Mouse (Mus musculus) embryonic facial prominence, embryonic 12.5 days (tissue): ENCODE data around the gene Gm3476. TPM values are rescaled to one million over a fixed set of nuclear protein-coding genes. Genes with fewer than 3 reads are reported as not detected.
"Not testable (repeated sequence)": the region's sequence is repeated elsewhere in the genome, so short reads cannot be mapped to it uniquely, and the experiment has no call there.

Experiments
- ATAC-seq: fragments of 200-750 bp; cut with Nextera tagmentation; 2 replicates; pipeline ENCODE4 v1.8.0; 2017; ENCODE audit not compliant: insufficient number of reproducible peaks, insufficient read depth, low FRiP score, low TSS enrichment
- H3K27ac ChIP-seq: fragments of 300-500 bp; sonication (generic); 2 replicates; pipeline ENCODE4 v1.5.1; 2016; ENCODE audit warnings: mild to moderate bottlenecking
- H3K27me3 ChIP-seq: fragments of 300-500 bp; sonication (generic); 2 replicates; pipeline ENCODE4 v1.6.1; 2016; ENCODE audit warnings: mild to moderate bottlenecking, moderate library complexity
- H3K36me3 ChIP-seq: fragments of 300-500 bp; sonication (generic); 2 replicates; pipeline ENCODE4 v1.6.1; 2016; ENCODE audit warnings: mild to moderate bottlenecking
- H3K4me1 ChIP-seq: fragments of 300-500 bp; sonication (generic); 2 replicates; pipeline ENCODE4 v1.6.1; 2016
- H3K4me2 ChIP-seq: fragments of 300-500 bp; sonication (generic); replicated peaks from 2 replicates; pipeline ENCODE4 v1.6.1; 2016; ENCODE audit warnings: mild to moderate bottlenecking, moderate library complexity
- H3K4me3 ChIP-seq: fragments of 300-500 bp; sonication (generic); 2 replicates; pipeline ENCODE4 v1.5.1; 2016; ENCODE audit warnings: mild to moderate bottlenecking
- H3K9ac ChIP-seq: fragments of 300-500 bp; sonication (generic); 2 replicates; pipeline ENCODE4 v1.6.1; 2016; ENCODE audit warnings: mild to moderate bottlenecking, moderate library complexity
- H3K9me3 ChIP-seq: fragments of 300-500 bp; sonication (generic); 2 replicates; pipeline ENCODE4 v1.6.1; 2016; ENCODE audit warnings: mild to moderate bottlenecking, moderate library complexity
- WGBS: fragments of 180-500 bp; shearing (Covaris S2); methylation state at CpG from one replicate; pipeline ENCODE4 v1.1.7; 2016; 5-methylcytosine and 5-hydroxymethylcytosine counted together
- polyA plus RNA-seq: library from polyadenylated mRNA; unstranded; fragments of >200 nt; fragmentation: Nextera tagmentation; extraction: Ambion mirVana; gene quantifications from 2 replicates; pipeline ENCODE4 v1.2.1, GENCODE M21; 2016

Gm3476 gene
- not detected in 2 replicates for polyA plus RNA-seq

DNA sequence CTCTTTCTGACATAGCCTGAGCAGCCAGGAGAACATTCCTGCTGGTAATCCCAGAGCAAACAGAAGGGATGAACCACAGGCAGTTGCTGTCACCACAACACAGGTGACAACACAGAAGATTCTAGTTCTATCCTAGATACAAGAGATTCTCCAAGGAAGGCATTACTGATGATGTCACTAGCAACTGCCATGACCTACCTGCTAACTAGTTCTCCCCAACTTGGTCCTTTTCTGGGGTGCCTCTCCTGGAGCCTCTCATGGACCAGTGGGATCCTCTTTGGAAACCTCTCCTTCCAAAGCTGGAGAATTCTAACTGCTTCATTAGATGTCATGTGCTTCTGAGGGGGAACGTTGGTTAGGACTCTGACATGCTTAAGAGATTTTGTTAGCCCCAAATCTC lies at the start of gene Gm3476:
Gene Gm3476 (minus strand): TSS at position 101 of the 400 bp plus-strand sequence.
- H3K36me3 ChIP-seq, H3K27me3 ChIP-seq, H3K4me1 ChIP-seq, H3K4me3 ChIP-seq, H3K9ac ChIP-seq, H3K4me2 ChIP-seq, ATAC-seq, H3K27ac ChIP-seq, H3K9me3 ChIP-seq: not testable (repeated sequence)
- WGBS, result no CpG with 5 or more reads among the region's 1 CpGs

GRCm38 (mm10) chr14:6163538-6163937 lies 37.9 kb upstream of the Gm3476 start:
- H3K9ac ChIP-seq, H3K4me2 ChIP-seq, H3K36me3 ChIP-seq, H3K27ac ChIP-seq, H3K4me1 ChIP-seq, H3K27me3 ChIP-seq, H3K4me3 ChIP-seq, H3K9me3 ChIP-seq, ATAC-seq: not testable (repeated sequence)
- 83% methylated on average over 6 of the region's 9 CpGs for WGBS

DNA sequence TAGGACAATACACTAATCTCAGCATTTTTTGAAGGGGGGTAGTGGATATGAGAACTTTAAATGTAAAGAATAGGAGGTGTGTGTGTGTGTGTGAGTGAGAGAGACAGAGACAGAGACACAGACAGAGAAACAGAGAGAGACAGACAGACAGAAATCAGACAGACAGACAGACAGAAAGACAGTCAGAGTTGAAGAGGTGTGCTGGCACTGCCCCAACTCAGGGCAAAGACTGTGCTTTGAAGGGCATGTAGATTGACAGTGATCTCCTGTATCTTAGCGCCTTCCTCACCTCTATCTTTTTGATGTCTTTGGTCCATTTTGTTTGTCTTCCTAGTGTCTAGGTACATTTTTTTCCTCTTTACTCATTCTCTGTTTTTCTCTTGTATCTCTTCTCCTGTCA lies 35.5 kb upstream of the Gm3476 start:
- not testable (repeated sequence) for H3K4me3 ChIP-seq, H3K27me3 ChIP-seq, H3K4me1 ChIP-seq, ATAC-seq, H3K27ac ChIP-seq, H3K9ac ChIP-seq, H3K9me3 ChIP-seq, H3K4me2 ChIP-seq, H3K36me3 ChIP-seq
- 83% methylated on average over 1 of the region's 1 CpGs for WGBS

DNA sequence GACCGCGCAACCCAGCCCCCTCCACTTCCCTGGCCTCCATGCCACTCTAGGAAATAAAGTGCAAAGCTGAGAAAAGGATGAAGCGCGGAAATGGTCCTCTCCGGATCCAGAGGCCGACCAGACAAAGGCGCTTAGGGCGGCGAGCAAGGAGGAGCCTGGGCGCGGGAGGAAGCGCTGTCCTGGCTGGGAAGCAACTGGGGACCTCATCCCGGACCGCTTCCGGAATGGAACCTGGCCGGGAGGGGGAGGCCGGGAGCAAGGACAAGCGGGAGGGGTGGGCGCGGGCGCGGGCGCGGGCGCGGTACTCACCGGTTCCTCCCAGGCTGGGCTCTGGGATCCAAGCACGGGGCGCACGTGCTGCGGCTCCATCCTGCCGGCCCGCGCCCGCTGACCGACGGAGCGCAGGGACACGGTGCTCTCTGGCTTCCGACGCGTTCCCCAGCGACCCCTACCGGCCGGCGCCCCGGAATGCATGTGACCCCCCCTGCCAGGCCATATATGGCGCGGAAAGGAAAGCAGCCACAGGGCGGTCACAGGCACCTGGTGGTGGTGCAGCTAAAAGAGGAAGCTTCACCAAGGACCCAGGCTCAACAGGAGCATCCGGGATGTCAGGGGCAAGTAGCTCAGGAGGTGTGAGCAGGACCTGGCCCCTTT lies 17.2 kb downstream of the Gm3476 start, which contains the start of gene Gm3468:
Gene Gm3468 (minus strand): TSS at position 394 of the 654 bp plus-strand sequence.
- H3K9me3 ChIP-seq, H3K36me3 ChIP-seq, H3K27me3 ChIP-seq, H3K4me1 ChIP-seq, H3K27ac ChIP-seq: not testable (repeated sequence)
- Histone ChIP-seq H3K4me2 (peak within 1 kb of the TSS; percentile 44), H3K4me3 (peak within 1 kb of the TSS; percentile 37), H3K9ac (peak within 1 kb of the TSS; percentile 40)
- ATAC-seq, result 0 out of 2 replicates have a peak, but pooled peaks have one; percentile 77
- under 1% methylated on average over 45 of the region's 51 CpGs for WGBS

GRCm38 (mm10) chr14:6107500-6107899 lies 18.1 kb downstream of the Gm3476 start:
- WGBS, result 8% methylated on average over 9 of the region's 9 CpGs

GRCm38 (mm10) chr14:6093842-6094241 lies 31.8 kb downstream of the Gm3476 start, which contains the start of gene Gm8206:
Gene Gm8206, minus strand, starts transcription at chr14:6093942.
- ATAC-seq, H3K4me2 ChIP-seq, H3K4me3 ChIP-seq, H3K27ac ChIP-seq, H3K27me3 ChIP-seq, H3K36me3 ChIP-seq, H3K9ac ChIP-seq, H3K4me1 ChIP-seq, H3K9me3 ChIP-seq: not testable (repeated sequence)
- WGBS, result 80% methylated on average over 2 of the region's 3 CpGs

More at GRCm38 (mm10) chr14:6107500-6107899, 18.1 kb downstream of the Gm3476 start:
- Histone ChIP-seq H3K4me2 (peak overlapping the region; percentile 44), H3K4me3 (peak overlapping the region; percentile 37)
- not testable (repeated sequence) for H3K27ac ChIP-seq, ATAC-seq, H3K27me3 ChIP-seq, H3K4me1 ChIP-seq, H3K9ac ChIP-seq, H3K9me3 ChIP-seq, H3K36me3 ChIP-seq

DNA sequence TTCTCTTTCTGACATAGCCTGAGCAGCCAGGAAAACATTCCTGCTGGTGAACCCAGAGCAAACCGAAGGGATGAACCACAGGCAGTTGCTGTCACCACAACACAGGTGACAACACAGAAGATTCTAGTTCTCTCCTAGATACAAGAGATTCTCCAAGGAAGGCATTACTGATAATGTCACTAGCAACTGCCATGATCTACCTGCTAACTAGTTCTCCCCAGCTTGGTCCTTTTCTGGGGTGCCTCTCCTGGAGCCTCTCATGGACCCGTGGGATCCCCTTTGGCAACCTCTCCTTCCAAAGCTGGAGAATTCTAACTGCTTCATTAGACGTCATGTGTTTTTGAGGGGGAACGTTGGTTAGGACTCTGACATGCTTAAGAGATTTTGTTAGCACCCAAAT lies 67.4 kb downstream of the Gm3476 start, which contains the start of gene Gm6337:
Gene Gm6337 (minus strand): TSS at position 101 of the 400 bp plus-strand sequence.
- not testable (repeated sequence) for H3K4me1 ChIP-seq, H3K4me2 ChIP-seq, H3K4me3 ChIP-seq, H3K9ac ChIP-seq, H3K27me3 ChIP-seq, H3K27ac ChIP-seq, H3K9me3 ChIP-seq, H3K36me3 ChIP-seq, ATAC-seq
- WGBS, result 88% methylated on average over 4 of the region's 4 CpGs

Other genes with a start within 250 kb of the Gm3476 start
- 0.26 TPM in 1 of 2 replicates, not detected in the other for gene Gm8237, start 245.4 kb downstream of the Gm3476 start, polyA plus RNA-seq
- 0.52 and 0.56 TPM in 2 replicates for gene Gm3248, start 164.1 kb downstream of the Gm3476 start, polyA plus RNA-seq
- not detected in 2 replicates for gene Gm3453, start 146.7 kb downstream of the Gm3476 start, polyA plus RNA-seq
- gene Gm6337, start 67.5 kb downstream of the Gm3476 start, polyA plus RNA-seq, result not detected in 2 replicates
- gene Gm8206, start 31.9 kb downstream of the Gm3476 start, polyA plus RNA-seq, result 1.8 TPM in 2 replicates
- 2.7 TPM in 2 replicates for gene Gm3468, start 17.1 kb downstream of the Gm3476 start, polyA plus RNA-seq
- gene Gm21560, start 93.5 kb upstream of the Gm3476 start, polyA plus RNA-seq, result not detected in 2 replicates
- gene Gm3411, start 161.4 kb upstream of the Gm3476 start, polyA plus RNA-seq, result 1.8 and 2.7 TPM in 2 replicates
- gene Gm21103, start 179.0 kb upstream of the Gm3476 start, polyA plus RNA-seq, result not detected in 2 replicates
- gene Gm3618, start 217.9 kb upstream of the Gm3476 start, polyA plus RNA-seq, result not detected in 2 replicates